Mouse (Mus musculus): ENCODE results near the gene Pofut2.

Gene Pofut2

DNA sequence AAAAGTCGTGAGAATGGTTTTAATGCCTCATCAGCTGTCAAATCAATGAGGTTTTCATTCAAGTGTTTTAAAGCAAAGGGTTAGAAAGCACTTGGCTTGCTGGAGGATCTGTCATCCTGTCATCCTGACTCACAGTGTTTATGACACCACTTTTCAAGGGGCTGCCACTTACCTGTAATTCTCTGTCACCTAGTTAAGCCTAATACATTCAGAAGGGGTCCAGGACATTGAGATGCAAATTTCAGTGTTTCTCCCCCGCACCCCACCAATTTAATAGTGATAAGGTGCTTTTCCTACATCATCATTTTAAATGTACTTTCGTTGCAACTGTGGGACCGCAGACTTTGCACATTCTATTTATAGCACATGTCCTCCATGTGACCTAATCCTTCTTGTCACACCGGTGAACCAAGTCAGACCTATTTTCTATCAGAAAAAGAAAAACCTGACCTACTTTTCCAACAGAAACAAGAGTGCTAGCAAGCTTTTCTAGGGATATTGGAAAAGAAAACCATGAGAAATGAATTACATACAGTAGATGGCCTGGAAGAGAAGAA, 29.7 kb downstream of the Pofut2 start:
- ChIA-PET POLR2A (interaction anchor here in 1 of 4 experiments (1.0 kb wide), 1 partner anchor 9 kb away, joined by 3 read pairs; no protein-coding TSS in a partner anchor), CTCF (no interaction called here)

DNA sequence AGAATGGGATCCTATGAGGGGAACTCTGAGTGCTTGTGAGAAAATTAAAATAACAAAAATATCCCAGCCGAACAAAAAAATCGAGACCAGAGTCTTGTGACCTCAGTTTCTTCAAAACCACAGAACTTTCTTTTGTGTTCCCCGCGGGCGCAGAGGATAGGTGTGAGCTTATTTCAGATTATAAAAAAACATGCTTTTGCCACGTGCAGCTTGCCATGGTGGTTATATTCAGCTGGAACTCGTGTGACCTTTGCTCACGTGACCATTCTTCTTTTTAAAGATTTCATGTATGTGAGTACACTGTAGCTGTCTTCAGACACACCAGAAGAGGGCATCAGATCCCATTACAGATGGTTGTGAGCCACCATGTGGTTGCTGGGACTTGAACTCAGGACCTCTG, 30.5 kb downstream of the Pofut2 start:
- POLR2A ChIA-PET = interaction anchor here in 3 of 4 experiments (0.5 to 1.0 kb wide), 3 partner anchors 10 to 394 kb away, joined by 3 to 7 read pairs (median 4); no protein-coding TSS in a partner anchor
- CTCF ChIA-PET = no interaction called here

DNA sequence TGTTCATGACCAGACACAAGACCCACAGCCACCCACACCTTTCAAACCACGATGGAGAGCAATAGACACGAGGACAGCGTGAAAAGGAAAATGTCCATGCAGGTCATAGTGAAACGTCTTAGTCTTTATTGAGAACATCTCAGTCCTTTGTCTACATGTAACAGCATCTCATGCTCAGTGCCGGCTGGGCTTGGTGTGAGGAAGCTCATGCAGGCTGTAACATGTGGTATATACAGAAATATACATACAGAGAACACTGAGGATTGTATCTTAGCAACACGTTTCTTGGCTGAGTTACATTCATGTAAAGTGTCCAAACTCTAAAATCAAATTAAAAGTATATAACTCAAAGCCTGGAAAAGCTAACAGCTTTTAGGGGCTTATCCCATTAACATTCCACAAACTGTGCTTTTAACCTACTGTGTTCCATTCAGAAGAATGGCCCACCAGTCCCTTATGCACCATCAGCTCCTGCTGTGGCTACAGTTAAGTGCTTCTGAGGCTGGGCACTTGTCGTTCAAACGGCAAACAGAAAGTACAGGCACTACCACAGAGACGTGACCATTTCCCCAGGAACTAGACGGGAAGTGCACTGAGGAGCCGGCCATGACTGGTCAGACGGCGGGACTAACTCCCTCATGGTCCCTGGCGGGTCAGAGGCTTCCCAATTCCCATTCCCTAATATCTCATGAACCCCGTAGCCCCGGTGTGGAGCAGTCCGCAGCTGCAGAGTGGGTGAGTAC, 31.8 kb downstream of the Pofut2 start:
- CTCF ChIA-PET = interaction anchor here in 3 of 4 experiments (0.7 to 2.0 kb wide), 7 partner anchors 9 to 208 kb away, joined by 3 to 9 read pairs (median 5); no protein-coding TSS in a partner anchor
- POLR2A ChIA-PET = interaction anchor here in 2 of 4 experiments (0.6 to 1.9 kb wide), 2 partner anchors 9 to 103 kb away, joined by 4 to 5 read pairs; no protein-coding TSS in a partner anchor

DNA sequence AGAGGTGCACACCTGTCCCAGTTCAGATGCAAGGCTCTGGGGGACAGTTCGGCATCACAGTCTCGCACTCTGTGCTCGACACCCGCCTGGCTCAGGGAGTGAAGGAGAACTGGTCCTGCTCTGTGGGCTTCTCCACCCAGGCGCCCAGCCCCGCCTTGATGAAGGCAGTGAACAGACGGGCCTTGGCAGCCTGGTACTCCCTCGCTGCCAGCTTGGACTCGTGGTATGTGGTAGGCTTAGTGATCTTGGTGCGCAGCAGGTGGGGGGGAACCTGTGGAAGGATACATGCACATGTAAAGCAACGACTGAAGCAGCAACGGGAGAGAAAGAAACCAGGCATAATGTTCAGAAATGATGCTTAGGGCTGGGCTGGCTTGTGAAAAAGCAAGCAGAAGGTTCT, 35.7 kb downstream of the Pofut2 start:
- POLR2A ChIA-PET = no interaction called here
- CTCF ChIA-PET = interaction anchor here in 2 of 4 experiments (0.5 to 1.3 kb wide), 2 partner anchors 10 to 164 kb away, joined by 3 to 5 read pairs; no protein-coding TSS in a partner anchor

DNA sequence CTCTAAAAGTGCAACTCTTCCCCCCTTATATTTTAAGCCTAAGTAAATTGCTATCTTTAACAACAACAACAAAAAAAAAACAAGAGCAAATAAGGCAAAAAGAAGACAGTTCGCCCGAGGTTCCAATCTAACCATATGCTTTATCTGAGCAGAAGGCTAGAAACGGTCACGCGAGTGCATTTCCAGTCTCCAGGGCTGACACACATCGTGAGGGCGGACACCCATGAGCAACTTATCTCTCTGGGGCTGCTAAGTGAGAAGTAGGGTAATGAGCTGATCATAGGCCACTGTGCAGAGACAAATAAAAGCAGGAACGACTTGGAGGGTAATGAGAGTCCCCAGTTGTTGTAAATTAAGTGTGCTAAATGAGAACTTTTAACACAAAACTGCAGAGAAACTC, 39.6 kb downstream of the Pofut2 start:
- POLR2A ChIA-PET = no interaction called here
- CTCF ChIA-PET = no interaction called here

DNA sequence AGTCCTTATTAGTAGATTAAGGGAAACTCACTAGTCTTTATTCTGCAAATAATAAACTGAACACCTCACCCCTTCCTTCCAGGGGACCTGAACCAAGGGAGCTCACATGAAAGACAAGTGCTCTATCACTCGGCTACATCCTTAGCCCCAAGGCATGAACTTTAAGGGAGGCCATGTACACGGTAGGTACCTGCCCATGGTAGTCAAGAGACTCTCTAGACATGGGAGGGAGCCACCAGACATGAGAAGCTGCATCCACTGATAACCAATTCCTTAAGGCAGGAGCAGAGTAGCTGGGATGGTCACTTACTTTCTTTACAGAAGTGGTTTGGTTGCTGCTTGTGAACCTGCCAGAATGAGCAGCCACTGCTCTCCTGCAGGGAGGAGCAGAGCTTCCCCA, 40.2 kb downstream of the Pofut2 start:
- CTCF ChIA-PET = no interaction called here
- POLR2A ChIA-PET = interaction anchor here in 1 of 4 experiments (0.6 kb wide), 1 partner anchor 390 kb away, joined by 3 read pairs; no protein-coding TSS in a partner anchor

DNA sequence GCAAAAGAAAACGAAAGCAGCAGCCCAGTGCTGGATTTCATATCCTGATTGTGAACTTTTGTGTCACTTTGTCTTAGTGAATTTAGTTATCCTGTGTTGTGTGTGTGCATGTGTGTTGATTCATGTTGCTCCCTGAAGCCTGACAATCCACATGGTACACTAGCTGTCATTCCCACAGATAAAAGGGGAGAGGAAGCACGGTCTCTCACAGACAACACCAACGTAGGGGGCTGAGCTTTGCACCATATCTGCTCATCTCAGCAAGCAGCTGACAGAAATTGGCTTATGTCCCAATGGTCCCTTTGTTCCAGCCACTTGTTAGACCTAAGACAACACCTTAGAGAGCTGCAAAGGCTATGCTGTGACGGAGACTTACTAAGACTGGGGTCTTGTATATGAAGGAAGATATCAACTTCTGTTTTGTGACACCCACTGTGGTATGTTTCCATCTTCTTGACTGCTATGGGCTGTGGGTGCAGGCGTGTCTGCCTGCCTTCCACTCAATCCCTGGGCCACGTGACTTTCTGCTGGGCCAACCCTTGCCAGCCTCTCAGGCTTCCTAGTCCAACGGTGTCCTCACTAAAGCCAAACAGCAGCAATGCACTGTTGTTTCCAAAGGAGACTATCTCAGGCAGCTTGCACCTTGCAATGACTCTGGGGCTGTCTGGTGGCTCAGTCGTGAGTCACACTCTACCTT, 41.4 kb downstream of the Pofut2 start:
- POLR2A ChIA-PET = interaction anchor here in 1 of 4 experiments (0.5 to 1.3 kb wide), 2 partner anchors 9 to 10 kb away, joined by 3 to 4 read pairs; no protein-coding TSS in a partner anchor
- CTCF ChIA-PET = no interaction called here

DNA sequence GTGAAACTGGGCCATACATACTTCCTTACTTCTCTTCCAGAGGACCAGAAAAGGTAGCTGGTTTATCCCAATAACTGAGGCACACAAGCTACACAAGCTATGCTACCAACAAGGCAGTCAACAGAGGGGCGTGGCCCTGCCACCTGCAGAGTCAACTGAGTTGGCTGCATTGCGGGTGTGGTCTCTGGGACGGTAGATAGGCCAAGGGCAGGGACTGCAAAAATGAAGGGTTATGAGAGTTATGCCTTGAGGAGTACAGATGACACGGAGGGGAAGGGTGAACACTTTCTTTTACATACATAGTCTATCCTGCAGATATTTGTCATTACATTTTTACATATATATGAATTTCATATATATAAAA, 41.9 kb downstream of the Pofut2 start:
- ChIA-PET CTCF (no interaction called here), POLR2A (interaction anchor here in 1 of 4 experiments (0.5 to 1.3 kb wide), 2 partner anchors 8 to 10 kb away, joined by 3 to 4 read pairs; no protein-coding TSS in a partner anchor)

DNA sequence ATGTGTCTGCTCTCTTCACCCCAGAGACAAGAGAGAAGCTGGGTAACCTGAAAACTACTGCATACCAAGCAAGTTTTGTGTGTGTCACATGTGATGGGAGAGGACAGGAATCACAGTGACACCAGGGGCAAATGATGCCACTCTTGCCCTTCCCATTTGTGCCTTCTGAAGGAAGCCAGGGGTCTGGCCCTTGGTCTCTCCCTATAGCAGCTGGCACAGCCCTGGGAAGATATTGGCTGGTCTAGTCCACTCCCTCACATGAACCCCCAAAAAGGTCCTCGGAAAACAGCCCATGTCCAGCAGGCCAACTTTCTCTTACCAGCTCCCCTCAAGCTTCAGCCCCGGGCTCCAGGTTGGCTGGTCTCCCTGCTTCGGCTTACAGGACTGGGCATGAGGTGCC, 45.3 kb downstream of the Pofut2 start:
- ChIA-PET POLR2A (interaction anchor here in 2 of 4 experiments (0.6 to 0.8 kb wide), 2 partner anchors 10 to 380 kb away, joined by 3 to 5 read pairs; no protein-coding TSS in a partner anchor), CTCF (interaction anchor here in 1 of 4 experiments (0.8 kb wide), 2 partner anchors 10 to 26 kb away, joined by 5 to 8 read pairs; no protein-coding TSS in a partner anchor)

DNA sequence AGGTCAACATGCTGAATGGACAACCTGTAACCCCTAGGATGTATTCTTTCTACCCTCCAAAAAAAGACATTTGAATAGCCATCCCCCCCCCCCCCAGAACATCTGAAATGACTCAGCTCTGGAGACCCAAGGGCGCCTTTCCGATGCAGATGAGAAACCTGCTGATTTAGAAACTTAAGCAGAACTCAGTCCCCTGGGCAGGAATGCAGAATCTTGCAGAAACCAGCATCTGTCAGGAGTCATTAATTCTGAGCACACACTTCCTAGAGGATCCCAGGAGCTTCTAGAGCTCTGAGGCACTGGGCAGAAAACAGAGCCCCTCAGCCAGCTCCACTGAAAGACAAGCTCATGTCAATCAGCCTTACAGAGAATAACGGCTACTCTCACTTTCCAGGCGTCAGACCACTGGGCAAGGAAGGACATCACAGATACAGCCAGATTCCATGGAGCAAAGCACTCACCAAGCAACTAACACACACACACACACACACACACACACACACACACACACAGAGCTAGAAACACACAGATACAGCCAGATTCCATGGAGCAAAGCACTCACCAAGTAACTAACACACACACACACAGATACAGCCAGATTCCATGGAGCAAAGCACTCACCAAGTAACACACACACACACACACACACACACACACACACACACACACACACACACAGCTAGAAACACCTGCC, 46.0 kb downstream of the Pofut2 start:
- CTCF ChIA-PET = interaction anchor here in 2 of 4 experiments (0.6 to 1.0 kb wide), 4 partner anchors 9 to 170 kb away, joined by 4 to 8 read pairs (median 5); no protein-coding TSS in a partner anchor
- POLR2A ChIA-PET = interaction anchor here in 2 of 4 experiments (0.6 to 0.8 kb wide), 2 partner anchors 9 to 380 kb away, joined by 3 to 5 read pairs; no protein-coding TSS in a partner anchor

DNA sequence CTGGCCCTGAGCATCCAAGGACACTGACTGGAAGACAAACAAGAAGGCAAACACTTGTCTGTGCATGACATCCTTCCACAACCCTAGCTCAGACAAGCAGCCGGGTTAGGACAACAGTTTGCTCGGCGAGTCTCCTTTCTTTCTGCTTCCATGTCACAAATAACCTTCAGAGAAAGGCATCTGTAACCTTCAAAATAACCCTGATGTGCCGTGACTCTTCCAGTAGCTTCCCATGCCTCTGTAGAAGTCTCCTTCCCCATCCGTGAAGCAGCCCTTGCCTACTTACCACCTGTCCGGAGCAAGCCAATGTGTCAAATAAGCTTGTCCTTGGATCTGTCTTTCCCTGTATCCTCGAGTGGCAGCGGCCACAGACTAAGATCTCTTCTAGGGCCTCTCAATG, 46.7 kb downstream of the Pofut2 start:
- POLR2A ChIA-PET = interaction anchor here in 1 of 4 experiments (1.2 kb wide), 1 partner anchor 9 kb away, joined by 3 read pairs; no protein-coding TSS in a partner anchor

DNA sequence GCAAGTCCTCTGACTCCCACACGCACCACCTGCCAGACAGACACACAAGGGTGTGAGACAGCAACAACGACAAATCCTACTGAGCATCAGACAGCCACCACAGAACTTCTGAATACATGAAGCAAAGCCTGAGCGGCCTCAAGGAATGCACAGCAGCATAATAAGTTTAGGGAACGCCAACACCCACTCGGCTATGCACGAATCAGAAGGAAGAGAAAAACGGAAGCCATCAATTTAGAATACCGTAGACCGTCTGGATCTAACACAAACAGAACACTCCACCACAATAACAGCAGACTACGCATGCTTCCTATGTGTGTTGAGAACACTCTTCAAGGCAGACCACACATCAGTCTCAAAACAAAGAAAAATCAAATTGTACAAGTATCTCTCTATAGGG, 50.0 kb downstream of the Pofut2 start:
- POLR2A ChIA-PET = interaction anchor here in 1 of 4 experiments (0.7 kb wide), 1 partner anchor 8 kb away, joined by 3 read pairs; no protein-coding TSS in a partner anchor
- CTCF ChIA-PET = no interaction called here

More for the DNA sequence above, 46.7 kb downstream of the Pofut2 start:
- CTCF ChIA-PET = interaction anchor here in 1 of 4 experiments (0.5 to 1.0 kb wide), 2 partner anchors 9 to 682 kb away, joined by 3 to 4 read pairs; partner anchors contain the start of gene Col6a2

DNA sequence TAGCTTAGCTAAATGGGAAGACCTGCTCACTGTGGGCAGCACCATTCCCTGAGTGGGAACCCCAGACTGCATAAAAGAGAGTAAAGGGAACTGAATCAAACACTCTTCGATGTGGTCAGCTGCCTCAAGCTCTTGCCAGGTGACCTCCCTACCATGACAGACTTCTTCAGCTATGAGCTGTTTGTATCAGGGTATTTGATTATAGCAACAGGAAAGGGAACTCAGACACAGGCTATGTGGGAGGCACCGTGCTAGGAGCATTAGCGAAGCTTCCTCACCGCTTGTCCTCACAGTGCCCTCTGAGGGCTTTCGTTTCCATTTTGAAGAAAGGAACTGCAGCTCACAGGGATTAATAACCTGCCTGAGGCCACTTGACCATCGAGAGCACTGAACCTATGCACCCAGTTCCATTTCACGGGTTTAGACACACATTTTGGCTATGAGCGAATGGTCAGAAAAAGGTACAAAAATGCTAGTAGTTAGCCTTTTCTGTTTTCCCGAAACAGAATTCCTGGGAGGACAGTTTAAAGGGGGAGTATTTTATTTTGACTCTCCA, 55.8 kb downstream of the Pofut2 start:
- CTCF ChIA-PET = interaction anchor here in 3 of 4 experiments (0.6 to 1.2 kb wide), 6 partner anchors 9 to 523 kb away, joined by 3 to 4 read pairs (median 3); no protein-coding TSS in a partner anchor
- POLR2A ChIA-PET = interaction anchor here in 3 of 4 experiments (0.6 to 1.0 kb wide), 5 partner anchors 9 to 102 kb away, joined by 3 to 7 read pairs (median 3); no protein-coding TSS in a partner anchor

DNA sequence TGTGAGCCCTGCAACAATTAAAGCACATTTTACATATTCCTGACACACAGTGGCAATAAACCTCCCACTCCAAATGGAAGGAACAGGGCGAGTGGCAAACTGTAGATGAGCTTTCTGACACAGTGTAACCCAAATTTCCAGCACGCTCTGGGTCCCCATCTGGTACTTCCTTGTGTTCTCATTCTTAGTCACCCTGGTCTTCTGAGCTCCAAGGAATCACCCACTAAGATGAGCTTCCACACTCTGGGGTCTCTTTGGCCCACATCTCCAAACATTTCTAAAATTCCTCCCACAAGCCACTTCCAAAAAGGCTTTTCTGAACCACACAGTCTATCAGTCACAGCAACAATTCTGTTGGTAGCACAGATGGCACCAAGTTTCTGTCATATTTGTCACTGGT, 56.7 kb downstream of the Pofut2 start:
- CTCF ChIA-PET = interaction anchor here in 2 of 4 experiments (0.6 to 1.0 kb wide), 2 partner anchors 227 to 524 kb away, joined by 3 to 6 read pairs; no protein-coding TSS in a partner anchor
- POLR2A ChIA-PET = interaction anchor here in 1 of 4 experiments (0.7 kb wide), 1 partner anchor 561 kb away, joined by 4 read pairs; no protein-coding TSS in a partner anchor

Measured in embryonic stem cell, embryonic (primary cell).